Mouse (Mus musculus) brain, embryonic 14.5 days (tissue): ENCODE results near the gene Hoxc4.

Experiments used
- CTCF ChIP-seq: fragments of 200-500 bp; IDR thresholded peaks from 2 replicates; pipeline ENCODE4 v1.5.1; 2012; ENCODE audit warnings: inconsistent platforms, mild to moderate bottlenecking, moderate library complexity, borderline replicate concordance; ENCODE audit not compliant: insufficient read depth, insufficient read length; ENCODE audit errors: extremely low read depth
- POLR2A ChIP-seq: fragments of 200-500 bp; IDR thresholded peaks from 2 replicates; pipeline ENCODE4 v1.6.1; 2012; ENCODE audit warnings: mild to moderate bottlenecking, inconsistent platforms, borderline replicate concordance; ENCODE audit not compliant: poor library complexity, insufficient read depth, insufficient read length, severe bottlenecking; ENCODE audit errors: extremely low read depth

- TF ChIP-seq POLR2A (no peak), CTCF (no peak)
These were observed 10.3 kb downstream of the Hoxc4 start for GRCm38 (mm10) chr15:103028916-103029512.
